In genomic region chr19:37554266-37554650, GRCm38 (mm10) we compare ENCODE assay signal across 7 mouse cellular contexts. TPM values are rescaled to one million over a fixed set of nuclear protein-coding genes. Genes with fewer than 3 reads are reported as not detected.
DNase-seq lines count a peak whose midpoint lies in the region; ATAC-seq and TF ChIP-seq lines count a peak whose summit lies in the region.
"Not testable (repeated sequence)": the region's sequence is repeated elsewhere in the genome, so short reads cannot be mapped to it uniquely, and the experiment has no call there.

No protein-coding gene starts in this region.

- not testable (repeated sequence) for H3K27me3 ChIP-seq in kidney, embryonic 15.5 days; liver, embryonic 12.5 days (replicated peaks); liver, embryonic 16.5 days (ENCODE audit: control insufficient read depth, insufficient read depth, low read depth, low read length); small intestine, adult 2 months (ENCODE audit: control insufficient read depth, insufficient read depth, low read length)

- not testable (repeated sequence) for H3K4me2 ChIP-seq in kidney, embryonic 15.5 days
- H3K4me2 ChIP-seq in liver, embryonic 12.5 days = peak overlapping the region; percentile 49
- peak overlapping the region; percentile 31 for H3K4me2 ChIP-seq in liver, embryonic 16.5 days (ENCODE audit: low read depth, low read length)

- H3K9ac ChIP-seq in kidney, embryonic 15.5 days; liver, embryonic 12.5 days; liver, embryonic 16.5 days (ENCODE audit: low read depth, low read length): not testable (repeated sequence)

- H3K27ac ChIP-seq in gastrocnemius, adult 2 months = peak overlapping the region; percentile 70
- 0 out of 2 replicates have a peak overlapping the region, but pooled peaks have one; percentile 32 for H3K27ac ChIP-seq in kidney, embryonic 15.5 days
- peak overlapping the region; percentile 69 for H3K27ac ChIP-seq in liver, embryonic 12.5 days
- not testable (repeated sequence) for H3K27ac ChIP-seq in liver, embryonic 16.5 days (ENCODE audit: low read length)
- peak overlapping the region; percentile 6; the same call in 1 of the 2 replicates for H3K27ac ChIP-seq in small intestine, adult 2 months (ENCODE audit: insufficient read depth, low read depth, low read length)

- intact Hi-C loops in gastrocnemius, adult 2 months (cut with DNase I) = not testable (repeated sequence)

- DNase-seq in Muller cell, postnatal 12 days (ENCODE audit: inconsistent ontology term) = peak; percentile 29
- DNase-seq in gastrocnemius, adult 2 months = not testable (repeated sequence)
- DNase-seq in kidney, adult 18-20 months = peak; percentile 46

- H3K4me3 ChIP-seq in gastrocnemius, adult 2 months = peak overlapping the region; percentile 42
- not testable (repeated sequence) for H3K4me3 ChIP-seq in kidney, embryonic 15.5 days (replicated peaks); liver, embryonic 12.5 days; liver, embryonic 16.5 days (ENCODE audit: low read depth, low read length); small intestine, adult 2 months (ENCODE audit: low read depth, low read length)

- ATAC-seq in kidney, embryonic 15.5 days (replicated peaks; ENCODE audit: low FRiP score); liver, embryonic 12.5 days; liver, embryonic 16.5 days (ENCODE audit: low read depth): not testable (repeated sequence)

- H3K36me3 ChIP-seq in kidney, embryonic 15.5 days; liver, embryonic 16.5 days (ENCODE audit: control insufficient read depth, insufficient read depth); small intestine, adult 2 months (ENCODE audit: control insufficient read depth, insufficient read depth, low read length): not testable (repeated sequence)
- peaks cover 23% of the 10 kb centered on the region for H3K36me3 ChIP-seq in liver, embryonic 12.5 days

- TF ChIP-seq CTCF in gastrocnemius, adult 2 months (IDR thresholded peaks at IDR 0.05); small intestine, adult 2 months (IDR thresholded peaks at IDR 0.05; ENCODE audit: extremely low read depth, insufficient read length, insufficient replicate concordance, low read depth, low read length): not testable (repeated sequence)

- 73% methylated on average over 5 of the region's 5 CpGs for WGBS in kidney, embryonic 15.5 days
- WGBS in liver, embryonic 12.5 days (ENCODE audit: insufficient replicate concordance) = 76% methylated on average over 5 of the region's 5 CpGs
- whole genome bisulfite sequencing in liver, embryonic 16.5 days (ENCODE audit: insufficient replicate concordance) = 75% methylated on average over 5 of the region's 5 CpGs
- 78% methylated on average over 5 of the region's 5 CpGs for WGBS in small intestine, adult 2 months

- TF ChIP-seq POLR2A in small intestine, adult 2 months (IDR thresholded peaks at IDR 0.05; ENCODE audit: low read depth, low read length) = not testable (repeated sequence)

- H3K4me1 ChIP-seq in kidney, embryonic 15.5 days = peaks cover 21% of the 10 kb centered on the region
- peaks cover 88% of the 10 kb centered on the region for H3K4me1 ChIP-seq in liver, embryonic 12.5 days
- H3K4me1 ChIP-seq in liver, embryonic 16.5 days (ENCODE audit: control insufficient read depth, low read depth, low read length) = peaks cover 68% of the 10 kb centered on the region
- H3K4me1 ChIP-seq in small intestine, adult 2 months (ENCODE audit: control insufficient read depth, insufficient read depth, insufficient read length, low read length) = not testable (repeated sequence)

- H3K9me3 ChIP-seq in kidney, embryonic 15.5 days (replicated peaks); liver, embryonic 12.5 days (replicated peaks); liver, embryonic 16.5 days (replicated peaks; ENCODE audit: control insufficient read depth, low read length): not testable (repeated sequence)

RNA-seq across cellular contexts. Expression of gene Exoc6, which starts 4.0 kb away (rescaled TPM):
- 10 to 100 TPM; 51.3 to 67.3 TPM for total RNA-seq in gastrocnemius, adult 2 months (2021)
- polyA plus RNA-seq in kidney, embryonic 15.5 days (2015; fragmentation: Nextera tagmentation; extraction: Ambion mirVana) = 23.2 and 23.4 TPM in 2 replicates
- polyA plus RNA-seq in liver, embryonic 12.5 days (2016; fragmentation: Nextera tagmentation; extraction: Ambion mirVana) = 45.1 and 47.0 TPM in 2 replicates
- 25.7 and 28.0 TPM in 2 replicates for polyA plus RNA-seq in liver, embryonic 16.5 days (2015; fragmentation: Nextera tagmentation; extraction: Ambion mirVana)
- polyA plus RNA-seq in small intestine, adult 2 months (2012; rRNA removed) = 2.3 and 5.3 TPM in 2 replicates
